Mouse (Mus musculus) kidney, adult 2 months (tissue): Measurements from ENCODE around the gene Zg16.

Source experiments
- CTCF ChIP-seq: fragments of 200-500 bp; conservative IDR thresholded peaks from 2 replicates; pipeline ENCODE4 v1.5.1; 2011; ENCODE audit warnings: low read depth, mild to moderate bottlenecking, control low read depth, low read length, moderate library complexity, mixed read lengths; ENCODE audit not compliant: insufficient read depth, insufficient read length
- POLR2A ChIP-seq: fragments of 200-500 bp; IDR thresholded peaks from one replicate; pipeline ENCODE4 v1.6.1; 2011; ENCODE audit warnings: low read depth, low read length, control low read depth

DNA sequence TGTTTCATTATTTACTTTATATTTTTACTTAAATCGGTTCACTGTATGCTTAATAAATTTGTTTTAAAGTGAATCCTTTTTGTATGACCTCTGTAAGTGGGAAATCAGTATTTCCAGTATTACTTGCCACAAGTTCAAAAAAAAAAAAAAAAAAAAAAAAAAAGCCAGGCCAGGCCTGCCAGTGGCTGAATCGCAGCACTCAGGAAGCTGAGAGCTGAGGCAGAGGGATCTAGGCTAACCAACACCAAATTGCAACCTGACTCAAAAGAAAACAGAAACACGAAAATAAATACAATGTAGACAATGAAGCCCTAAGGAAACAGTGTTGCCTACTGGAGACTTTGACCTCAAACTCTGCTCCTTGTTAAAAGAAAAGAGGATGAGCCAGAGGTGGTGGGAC, 6.8 kb upstream of the Zg16 start:
- TF ChIP-seq POLR2A (no peak), CTCF (no peak)
